Mouse (Mus musculus): ENCODE results near the gene Pbx4. TPM values are rescaled to one million over a fixed set of nuclear protein-coding genes. Genes with fewer than 3 reads are reported as not detected.

Pbx4 gene
- polyA plus RNA-seq, 1 experiment from 2014 or later: 5.6 TPM

- Histone ChIP-seq H3K27ac (ENCODE audit: low read depth, low read length) (no peak overlapping the region), H3K27me3 (replicated peaks; ENCODE audit: control insufficient read depth, insufficient read depth, low read length) (no peaks in the 10 kb centered on the region), H3K9me3 (ENCODE audit: control insufficient read depth, low read length) (no peaks in the 10 kb centered on the region), H3K4me1 (replicated peaks; ENCODE audit: control insufficient read depth, insufficient read depth, low read length) (peaks cover 13% of the 10 kb centered on the region), H3K36me3 (ENCODE audit: control insufficient read depth, insufficient read depth, low read length) (peaks cover 57% of the 10 kb centered on the region), H3K9ac (ENCODE audit: low read depth, low read length) (no peak overlapping the region), H3K4me2 (no peak overlapping the region), H3K4me3 (ENCODE audit: low read depth, low read length) (no peak overlapping the region)
- DNase-seq (ENCODE audit: low spot score) (no peak), ATAC-seq (replicated peaks; ENCODE audit: low FRiP score) (no peak)
- WGBS: 93% methylated on average over 6 of the region's 6 CpGs
Measured at GRCm38 (mm10) chr8:69794901-69795300, 37.4 kb upstream of the Pbx4 start.

GRCm38 (mm10) chr8:69796721-69797345 is 35.5 kb upstream of the Pbx4 start:
- no peak for ATAC-seq (replicated peaks; ENCODE audit: low FRiP score)
- H3K36me3 ChIP-seq (ENCODE audit: control insufficient read depth, insufficient read depth, low read length): peaks cover 71% of the 10 kb centered on the region
- no peaks in the 10 kb centered on the region for H3K9me3 ChIP-seq (ENCODE audit: control insufficient read depth, low read length)
- no peak overlapping the region for H3K9ac ChIP-seq (ENCODE audit: low read depth, low read length)
- no peak overlapping the region for H3K4me2 ChIP-seq
- no peak overlapping the region for H3K4me3 ChIP-seq (ENCODE audit: low read depth, low read length)
- no peak for DNase-seq (ENCODE audit: low spot score)
- 94% methylated on average over 16 of the region's 16 CpGs for WGBS
- no peak overlapping the region for H3K27ac ChIP-seq (ENCODE audit: low read depth, low read length)
- peaks cover 9% of the 10 kb centered on the region for H3K4me1 ChIP-seq (replicated peaks; ENCODE audit: control insufficient read depth, insufficient read depth, low read length)
- no peaks in the 10 kb centered on the region for H3K27me3 ChIP-seq (replicated peaks; ENCODE audit: control insufficient read depth, insufficient read depth, low read length)

GRCm38 (mm10) chr8:69797661-69798060 is 34.6 kb upstream of the Pbx4 start:
- Histone ChIP-seq H3K4me3 (ENCODE audit: low read depth, low read length) (no peak overlapping the region), H3K27ac (ENCODE audit: low read depth, low read length) (no peak overlapping the region), H3K27me3 (replicated peaks; ENCODE audit: control insufficient read depth, insufficient read depth, low read length) (no peaks in the 10 kb centered on the region), H3K4me1 (replicated peaks; ENCODE audit: control insufficient read depth, insufficient read depth, low read length) (peaks cover 2% of the 10 kb centered on the region), H3K36me3 (ENCODE audit: control insufficient read depth, insufficient read depth, low read length) (peaks cover 79% of the 10 kb centered on the region), H3K4me2 (no peak overlapping the region), H3K9me3 (ENCODE audit: control insufficient read depth, low read length) (no peaks in the 10 kb centered on the region), H3K9ac (ENCODE audit: low read depth, low read length) (no peak overlapping the region)
- DNase-seq (ENCODE audit: low spot score): no peak
- no peak for ATAC-seq (replicated peaks; ENCODE audit: low FRiP score)
- WGBS: 94% methylated on average over 10 of the region's 10 CpGs

- H3K4me3 ChIP-seq (ENCODE audit: low read depth, low read length): no peak overlapping the region
- no peak for ATAC-seq (replicated peaks; ENCODE audit: low FRiP score)
- no peaks in the 10 kb centered on the region for H3K27me3 ChIP-seq (replicated peaks; ENCODE audit: control insufficient read depth, insufficient read depth, low read length)
- 89% methylated on average over 8 of the region's 8 CpGs for WGBS
- no peak overlapping the region for H3K4me2 ChIP-seq
- DNase-seq (ENCODE audit: low spot score): no peak
- no peak overlapping the region for H3K27ac ChIP-seq (ENCODE audit: low read depth, low read length)
- no peaks in the 10 kb centered on the region for H3K9me3 ChIP-seq (ENCODE audit: control insufficient read depth, low read length)
- no peaks in the 10 kb centered on the region for H3K4me1 ChIP-seq (replicated peaks; ENCODE audit: control insufficient read depth, insufficient read depth, low read length)
- no peak overlapping the region for H3K9ac ChIP-seq (ENCODE audit: low read depth, low read length)
- peaks cover 89% of the 10 kb centered on the region for H3K36me3 ChIP-seq (ENCODE audit: control insufficient read depth, insufficient read depth, low read length)
Measured at GRCm38 (mm10) chr8:69799261-69799660, 33.0 kb upstream of the Pbx4 start.

GRCm38 (mm10) chr8:69799946-69800345 is 32.3 kb upstream of the Pbx4 start:
- DNase-seq (ENCODE audit: low spot score) (no peak), ATAC-seq (replicated peaks; ENCODE audit: low FRiP score) (no peak)
- Histone ChIP-seq H3K36me3 (ENCODE audit: control insufficient read depth, insufficient read depth, low read length) (peaks cover 90% of the 10 kb centered on the region), H3K4me2 (no peak overlapping the region), H3K4me3 (ENCODE audit: low read depth, low read length) (no peak overlapping the region), H3K27me3 (replicated peaks; ENCODE audit: control insufficient read depth, insufficient read depth, low read length) (no peaks in the 10 kb centered on the region), H3K9ac (ENCODE audit: low read depth, low read length) (no peak overlapping the region), H3K9me3 (ENCODE audit: control insufficient read depth, low read length) (no peaks in the 10 kb centered on the region), H3K4me1 (replicated peaks; ENCODE audit: control insufficient read depth, insufficient read depth, low read length) (no peaks in the 10 kb centered on the region), H3K27ac (ENCODE audit: low read depth, low read length) (no peak overlapping the region)
- 85% methylated on average over 5 of the region's 5 CpGs for WGBS

GRCm38 (mm10) chr8:69801796-69802195 is 30.5 kb upstream of the Pbx4 start:
- H3K27ac ChIP-seq (ENCODE audit: low read depth, low read length): no peak overlapping the region
- no peak for ATAC-seq (replicated peaks; ENCODE audit: low FRiP score)
- WGBS: 95% methylated on average over 4 of the region's 4 CpGs

GRCm38 (mm10) chr8:69802216-69802615 is 30.1 kb upstream of the Pbx4 start:
- Histone ChIP-seq H3K4me1 (replicated peaks; ENCODE audit: control insufficient read depth, insufficient read depth, low read length) (no peaks in the 10 kb centered on the region), H3K4me2 (no peak overlapping the region), H3K36me3 (ENCODE audit: control insufficient read depth, insufficient read depth, low read length) (peaks cover 90% of the 10 kb centered on the region), H3K9ac (ENCODE audit: low read depth, low read length) (no peak overlapping the region), H3K27me3 (replicated peaks; ENCODE audit: control insufficient read depth, insufficient read depth, low read length) (no peaks in the 10 kb centered on the region), H3K9me3 (ENCODE audit: control insufficient read depth, low read length) (no peaks in the 10 kb centered on the region), H3K4me3 (ENCODE audit: low read depth, low read length) (no peak overlapping the region), H3K27ac (ENCODE audit: low read depth, low read length) (no peak overlapping the region)
- ATAC-seq (replicated peaks; ENCODE audit: low FRiP score) (no peak), DNase-seq (ENCODE audit: low spot score) (no peak)

More at GRCm38 (mm10) chr8:69801796-69802195, 30.5 kb upstream of the Pbx4 start:
- Histone ChIP-seq H3K9me3 (ENCODE audit: control insufficient read depth, low read length) (no peaks in the 10 kb centered on the region), H3K4me2 (no peak overlapping the region), H3K4me1 (replicated peaks; ENCODE audit: control insufficient read depth, insufficient read depth, low read length) (no peaks in the 10 kb centered on the region), H3K36me3 (ENCODE audit: control insufficient read depth, insufficient read depth, low read length) (peaks cover 90% of the 10 kb centered on the region), H3K27me3 (replicated peaks; ENCODE audit: control insufficient read depth, insufficient read depth, low read length) (no peaks in the 10 kb centered on the region), H3K4me3 (ENCODE audit: low read depth, low read length) (no peak overlapping the region), H3K9ac (ENCODE audit: low read depth, low read length) (no peak overlapping the region)
- DNase-seq (ENCODE audit: low spot score): no peak

GRCm38 (mm10) chr8:69803366-69803765 is 28.9 kb upstream of the Pbx4 start:
- ATAC-seq (replicated peaks; ENCODE audit: low FRiP score) (no peak), DNase-seq (ENCODE audit: low spot score) (no peak)
- H3K9ac ChIP-seq (ENCODE audit: low read depth, low read length): no peak overlapping the region
- no peak overlapping the region for H3K27ac ChIP-seq (ENCODE audit: low read depth, low read length)
- H3K4me3 ChIP-seq (ENCODE audit: low read depth, low read length): no peak overlapping the region
- H3K4me1 ChIP-seq (replicated peaks; ENCODE audit: control insufficient read depth, insufficient read depth, low read length): peaks cover 2% of the 10 kb centered on the region; the same call in 1 of the 2 replicates
- H3K4me2 ChIP-seq: no peak overlapping the region
- H3K36me3 ChIP-seq (ENCODE audit: control insufficient read depth, insufficient read depth, low read length): peaks cover 83% of the 10 kb centered on the region
- H3K27me3 ChIP-seq (replicated peaks; ENCODE audit: control insufficient read depth, insufficient read depth, low read length): no peaks in the 10 kb centered on the region
- WGBS: 88% methylated on average over 7 of the region's 7 CpGs
- H3K9me3 ChIP-seq (ENCODE audit: control insufficient read depth, low read length): no peaks in the 10 kb centered on the region

GRCm38 (mm10) chr8:69804537-69804936 is 27.8 kb upstream of the Pbx4 start:
- DNase-seq (ENCODE audit: low spot score): no peak
- Histone ChIP-seq H3K4me2 (no peak overlapping the region), H3K9ac (ENCODE audit: low read depth, low read length) (no peak overlapping the region), H3K27me3 (replicated peaks; ENCODE audit: control insufficient read depth, insufficient read depth, low read length) (no peaks in the 10 kb centered on the region), H3K9me3 (ENCODE audit: control insufficient read depth, low read length) (no peaks in the 10 kb centered on the region), H3K36me3 (ENCODE audit: control insufficient read depth, insufficient read depth, low read length) (peaks cover 72% of the 10 kb centered on the region), H3K4me1 (replicated peaks; ENCODE audit: control insufficient read depth, insufficient read depth, low read length) (peaks cover 3% of the 10 kb centered on the region), H3K27ac (ENCODE audit: low read depth, low read length) (no peak overlapping the region), H3K4me3 (ENCODE audit: low read depth, low read length) (no peak overlapping the region)
- 91% methylated on average over 6 of the region's 6 CpGs for WGBS
- ATAC-seq (replicated peaks; ENCODE audit: low FRiP score): no peak
